Mouse (Mus musculus) cortical plate, adult 2 months (tissue): ENCODE data around the gene Prrt1.

Experiments
- CTCF ChIP-seq: fragments of 200-500 bp; IDR thresholded peaks from 2 replicates; pipeline ENCODE4 v1.5.1; 2011; ENCODE audit warnings: mild to moderate bottlenecking, control low read depth, low read length; ENCODE audit not compliant: insufficient read depth; ENCODE audit errors: extremely low read depth
- POLR2A ChIP-seq: fragments of 200-500 bp; IDR thresholded peaks from 2 replicates; pipeline ENCODE4 v1.6.1; 2011; ENCODE audit warnings: mild to moderate bottlenecking, low read length, control low read depth; ENCODE audit not compliant: insufficient read depth; ENCODE audit errors: extremely low read depth

DNA sequence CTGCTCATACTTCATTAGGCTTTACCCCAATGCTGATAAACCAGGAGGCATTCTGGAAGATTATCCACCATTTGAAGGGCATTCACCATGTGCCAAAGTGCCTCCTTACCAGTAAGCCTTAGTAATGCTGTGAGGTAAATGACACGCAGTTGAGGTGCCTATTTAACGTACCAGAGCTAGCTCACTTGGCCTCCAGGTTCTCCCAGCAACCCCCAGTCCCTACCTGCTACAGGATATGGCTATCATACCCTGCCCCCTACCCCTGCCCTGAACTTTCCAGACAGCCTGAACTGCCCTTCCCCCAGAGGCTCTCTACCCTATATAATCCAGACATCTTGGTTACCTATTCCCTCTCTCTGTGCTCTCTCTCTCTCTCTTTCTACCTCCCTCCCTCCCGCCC, 40.6 kb upstream of the Prrt1 start:
- no peak for TF ChIP-seq POLR2A
- no peak for TF ChIP-seq CTCF
